Mouse (Mus musculus): Measurements from ENCODE around the gene Csnk1g1.

- TF ChIP-seq CTCF (IDR thresholded peaks at IDR 0.05; ENCODE audit: extremely low read depth, insufficient read depth, insufficient read length, insufficient replicate concordance) = no peak
- TF ChIP-seq POLR2A (IDR thresholded peaks at IDR 0.05; ENCODE audit: low read depth, low read length) = no peak
These were observed 21.1 kb downstream of the Csnk1g1 start for GRCm38 (mm10) chr9:65929826-65930225.
